Mouse (Mus musculus) cortical plate, adult 2 months (tissue): ENCODE measurements around the gene Gpnmb.

Source experiments
- CTCF ChIP-seq: fragments of 200-500 bp; IDR thresholded peaks from 2 replicates; pipeline ENCODE4 v1.5.1; 2011; ENCODE audit warnings: mild to moderate bottlenecking, control low read depth, low read length; ENCODE audit not compliant: insufficient read depth; ENCODE audit errors: extremely low read depth
- POLR2A ChIP-seq: fragments of 200-500 bp; IDR thresholded peaks from 2 replicates; pipeline ENCODE4 v1.6.1; 2011; ENCODE audit warnings: mild to moderate bottlenecking, low read length, control low read depth; ENCODE audit not compliant: insufficient read depth; ENCODE audit errors: extremely low read depth

DNA sequence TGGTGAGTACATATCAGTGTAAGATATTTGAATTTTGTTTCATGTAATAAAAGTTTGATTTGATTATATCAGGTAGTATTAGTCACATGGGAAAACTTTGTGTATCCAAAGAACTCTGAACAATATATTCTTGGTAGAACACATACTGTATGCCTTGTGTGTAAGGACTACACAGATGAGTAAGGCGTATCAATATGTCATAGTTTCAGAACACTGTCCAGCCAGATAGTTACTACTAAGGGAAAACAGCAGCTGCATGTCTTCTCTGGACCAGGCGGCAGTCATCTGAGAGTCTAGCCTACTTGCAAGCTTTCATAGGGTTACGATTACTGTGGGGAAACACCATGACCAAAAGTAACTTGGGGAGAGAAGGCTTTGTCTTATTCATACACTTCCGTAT is 46.7 kb downstream of the Gpnmb start:
- no peak for TF ChIP-seq CTCF
- no peak for TF ChIP-seq POLR2A
